Mouse (Mus musculus): ENCODE results near the gene Fcgrt. TPM values are rescaled to one million over a fixed set of nuclear protein-coding genes. Genes with fewer than 3 reads are reported as not detected.
A peak's percentile ranks its signal among the peaks of the same experiment; 100 is the strongest.

Gene Fcgrt
- polyA plus RNA-seq, 1 experiment, result not detected

DNA sequence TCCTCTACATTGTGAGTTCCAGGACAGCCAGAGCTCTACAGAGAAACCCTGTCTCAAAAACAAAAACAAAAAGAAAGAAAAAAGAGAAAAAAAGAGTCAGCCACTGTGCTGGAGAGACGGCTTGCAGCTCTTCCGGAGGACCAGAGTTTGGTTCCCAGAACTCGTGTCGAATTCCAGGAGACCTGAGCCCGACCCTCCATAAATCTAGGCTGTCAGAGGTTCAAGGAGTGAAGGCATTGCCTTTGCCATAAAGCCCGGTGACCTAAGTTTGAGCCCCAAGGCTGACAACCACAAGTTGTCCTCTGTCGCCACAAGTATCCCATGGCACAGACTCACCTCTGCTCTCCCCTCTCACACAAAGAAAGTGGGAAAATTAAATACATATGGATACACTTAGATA, 9.5 kb downstream of the Fcgrt start:
- no peak for TF ChIP-seq CTCF (IDR thresholded peaks at IDR 0.05; ENCODE audit: insufficient read depth, low read depth, low read length)
- 90% methylated on average over 7 of the region's 7 CpGs for WGBS
- Histone ChIP-seq H3K4me1 (ENCODE audit: control insufficient read depth, insufficient read depth, low read length) (peaks cover 14% of the 10 kb centered on the region), H3K27ac (ENCODE audit: insufficient read depth, low read depth, low read length) (no peak overlapping the region), H3K4me3 (ENCODE audit: insufficient read depth, low read depth, low read length) (no peak overlapping the region)

DNA sequence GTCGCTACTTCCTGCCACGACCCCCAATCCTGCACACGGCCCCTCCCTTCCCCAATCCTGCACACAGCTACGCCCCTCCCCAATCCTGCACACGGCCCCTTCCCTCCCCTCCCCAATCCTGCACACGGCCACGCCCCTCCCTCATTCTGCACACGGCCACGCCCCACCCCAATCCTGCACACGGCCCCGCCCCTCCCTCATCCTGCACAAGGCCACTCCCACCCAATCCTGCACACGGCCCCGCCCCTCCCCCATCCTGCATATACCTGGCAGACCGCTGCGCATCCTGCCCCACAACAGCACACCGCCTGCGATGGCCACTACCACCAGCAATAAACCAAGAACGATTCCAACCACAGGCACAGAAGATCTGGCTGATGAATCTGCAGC, 10.1 kb downstream of the Fcgrt start:
- H3K4me3 ChIP-seq (ENCODE audit: insufficient read depth, low read depth, low read length), result no peak overlapping the region
- TF ChIP-seq POLR2A (IDR thresholded peaks at IDR 0.05; ENCODE audit: insufficient read depth, low read depth, low read length), result no peak
- 38% methylated on average over 17 of the region's 18 CpGs for WGBS
- peaks cover 14% of the 10 kb centered on the region for H3K4me1 ChIP-seq (ENCODE audit: control insufficient read depth, insufficient read depth, low read length)
- H3K27ac ChIP-seq (ENCODE audit: insufficient read depth, low read depth, low read length), result no peak overlapping the region

GRCm38 (mm10) chr7:45092828-45093515, 10.7 kb downstream of the Fcgrt start:
- WGBS, result 71% methylated on average over 12 of the region's 12 CpGs
- Histone ChIP-seq H3K27ac (ENCODE audit: insufficient read depth, low read depth, low read length) (no peak overlapping the region), H3K4me1 (ENCODE audit: control insufficient read depth, insufficient read depth, low read length) (peaks cover 14% of the 10 kb centered on the region), H3K4me3 (ENCODE audit: insufficient read depth, low read depth, low read length) (no peak overlapping the region)
- TF ChIP-seq POLR2A (IDR thresholded peaks at IDR 0.05; ENCODE audit: insufficient read depth, low read depth, low read length) (no peak), CTCF (IDR thresholded peaks at IDR 0.05; ENCODE audit: insufficient read depth, low read depth, low read length) (no peak)

- H3K27ac ChIP-seq (ENCODE audit: insufficient read depth, low read depth, low read length), result no peak within 1 kb of the TSS
- TF ChIP-seq CTCF (IDR thresholded peaks at IDR 0.05; ENCODE audit: insufficient read depth, low read depth, low read length), result no peak
- no peak for TF ChIP-seq POLR2A (IDR thresholded peaks at IDR 0.05; ENCODE audit: insufficient read depth, low read depth, low read length)
Measured at GRCm38 (mm10) chr7:45092048-45092447, 11.6 kb downstream of the Fcgrt start, which contains the start of gene Rcn3. TSS of gene Rcn3 (minus strand) at chr7:45092221.

DNA sequence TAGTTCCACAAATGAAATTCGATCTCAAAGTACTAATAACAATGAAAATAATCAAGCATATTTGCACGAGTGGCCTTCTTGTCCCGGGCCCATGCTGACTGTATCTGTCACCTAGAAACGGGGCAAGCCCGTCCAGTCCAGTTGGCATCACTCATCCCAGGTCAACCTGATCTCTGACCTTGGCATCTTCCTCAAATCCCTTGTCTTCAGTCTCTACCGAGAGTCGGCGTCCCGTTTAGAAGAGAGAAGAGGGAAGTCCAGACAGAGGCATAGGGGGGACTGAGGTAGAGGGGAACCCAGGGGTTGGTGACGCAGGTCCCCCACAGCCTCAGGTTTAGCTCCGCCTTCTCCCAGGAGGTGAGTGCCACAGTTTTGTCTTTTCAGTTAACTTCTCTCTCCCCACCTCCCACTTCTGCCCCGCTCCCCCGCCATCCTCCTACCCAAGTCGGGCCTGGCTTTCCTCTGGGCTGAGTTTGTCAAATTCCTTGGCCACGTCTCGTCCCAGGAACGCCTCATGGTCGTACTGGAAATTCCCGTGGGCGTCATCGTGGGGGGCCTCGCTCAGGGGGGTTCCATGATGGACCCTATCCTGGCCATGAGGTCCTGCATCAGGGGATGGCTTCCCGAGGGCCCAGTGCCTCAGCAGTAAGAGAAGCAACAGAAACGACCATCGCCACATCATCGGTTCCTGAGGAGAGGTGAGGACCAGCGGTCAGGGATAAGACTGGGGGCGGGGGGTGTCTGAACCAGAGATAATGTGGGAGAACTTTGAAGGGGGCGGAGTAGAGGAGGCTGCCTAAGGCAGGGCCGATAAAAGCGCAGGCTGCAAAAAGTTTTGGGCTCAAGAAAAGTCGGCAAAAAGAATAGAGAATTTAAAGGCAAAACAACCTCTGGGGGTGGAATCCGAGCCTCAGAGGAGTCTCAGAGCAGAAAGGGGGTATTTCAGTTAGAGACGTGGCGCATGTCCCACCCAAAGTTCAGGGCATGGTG, 12.4 kb downstream of the Fcgrt start:
- TF ChIP-seq POLR2A (IDR thresholded peaks at IDR 0.05; ENCODE audit: insufficient read depth, low read depth, low read length) (no peak), CTCF (IDR thresholded peaks at IDR 0.05; ENCODE audit: insufficient read depth, low read depth, low read length) (no peak)
- WGBS, result 27% methylated on average over 35 of the region's 35 CpGs
- Histone ChIP-seq H3K4me1 (ENCODE audit: control insufficient read depth, insufficient read depth, low read length) (peaks cover 14% of the 10 kb centered on the region), H3K27ac (ENCODE audit: insufficient read depth, low read depth, low read length) (no peak overlapping the region), H3K4me3 (ENCODE audit: insufficient read depth, low read depth, low read length) (peak overlapping the region; percentile 37; the same call in 1 of the 2 replicates)

More at GRCm38 (mm10) chr7:45092048-45092447, 11.6 kb downstream of the Fcgrt start, which contains the start of gene Rcn3:
- Histone ChIP-seq H3K4me3 (ENCODE audit: insufficient read depth, low read depth, low read length) (peak within 1 kb of the TSS; percentile 37), H3K4me1 (ENCODE audit: control insufficient read depth, insufficient read depth, low read length) (peaks cover 14% of the 10 kb centered on the region)
- 3% methylated on average over 16 of the region's 16 CpGs for WGBS

GRCm38 (mm10) chr7:45090251-45090977, 13.2 kb downstream of the Fcgrt start:
- no peak overlapping the region for H3K27ac ChIP-seq (ENCODE audit: insufficient read depth, low read depth, low read length)
- 87% methylated on average over 13 of the region's 13 CpGs for WGBS
- no peak overlapping the region for H3K4me3 ChIP-seq (ENCODE audit: insufficient read depth, low read depth, low read length)
- H3K4me1 ChIP-seq (ENCODE audit: control insufficient read depth, insufficient read depth, low read length), result peaks cover 14% of the 10 kb centered on the region
- TF ChIP-seq POLR2A (IDR thresholded peaks at IDR 0.05; ENCODE audit: insufficient read depth, low read depth, low read length) (no peak), CTCF (IDR thresholded peaks at IDR 0.05; ENCODE audit: insufficient read depth, low read depth, low read length) (no peak)

- H3K4me1 ChIP-seq (ENCODE audit: control insufficient read depth, insufficient read depth, low read length), result peaks cover 14% of the 10 kb centered on the region
- no peak for TF ChIP-seq CTCF (IDR thresholded peaks at IDR 0.05; ENCODE audit: insufficient read depth, low read depth, low read length)
- no peak for TF ChIP-seq POLR2A (IDR thresholded peaks at IDR 0.05; ENCODE audit: insufficient read depth, low read depth, low read length)
- 96% methylated on average over 17 of the region's 17 CpGs for WGBS
- H3K4me3 ChIP-seq (ENCODE audit: insufficient read depth, low read depth, low read length), result no peak overlapping the region
- no peak overlapping the region for H3K27ac ChIP-seq (ENCODE audit: insufficient read depth, low read depth, low read length)
Measured at GRCm38 (mm10) chr7:45088597-45088996, 15.1 kb downstream of the Fcgrt start.

DNA sequence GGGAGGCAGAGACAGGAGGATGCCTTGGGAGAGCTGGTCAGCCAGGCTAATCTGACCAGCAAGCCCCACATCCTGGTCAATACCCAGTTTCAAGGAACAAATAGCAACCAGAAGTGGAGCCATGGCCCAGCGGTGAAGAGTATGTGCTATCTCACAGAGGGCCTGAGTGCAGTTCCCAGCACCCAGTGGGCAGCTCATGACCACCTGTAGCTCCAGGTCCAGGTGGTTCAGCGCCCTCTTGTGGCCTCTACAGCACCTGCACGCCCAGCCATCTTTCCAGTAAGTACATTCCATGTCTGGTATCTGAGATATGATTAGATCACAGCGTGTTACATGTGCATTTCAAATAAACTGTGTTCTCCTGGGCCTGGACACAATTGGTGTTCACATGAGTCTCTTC, 17.6 kb downstream of the Fcgrt start:
- peaks cover 8% of the 10 kb centered on the region; the same call in 1 of the 2 replicates for H3K4me1 ChIP-seq (ENCODE audit: control insufficient read depth, insufficient read depth, low read length)
- H3K27ac ChIP-seq (ENCODE audit: insufficient read depth, low read depth, low read length), result no peak overlapping the region
- no peak overlapping the region for H3K4me3 ChIP-seq (ENCODE audit: insufficient read depth, low read depth, low read length)
- WGBS, result 77% methylated on average over 4 of the region's 4 CpGs
- no peak for TF ChIP-seq POLR2A (IDR thresholded peaks at IDR 0.05; ENCODE audit: insufficient read depth, low read depth, low read length)
- no peak for TF ChIP-seq CTCF (IDR thresholded peaks at IDR 0.05; ENCODE audit: insufficient read depth, low read depth, low read length)
